Mouse (Mus musculus): ENCODE data around the gene Pbx4. TPM values are rescaled to one million over a fixed set of nuclear protein-coding genes. Genes with fewer than 3 reads are reported as not detected.

The Pbx4 gene
- polyA plus RNA-seq, 1 experiment from 2014 or later = 2.6 TPM

DNA sequence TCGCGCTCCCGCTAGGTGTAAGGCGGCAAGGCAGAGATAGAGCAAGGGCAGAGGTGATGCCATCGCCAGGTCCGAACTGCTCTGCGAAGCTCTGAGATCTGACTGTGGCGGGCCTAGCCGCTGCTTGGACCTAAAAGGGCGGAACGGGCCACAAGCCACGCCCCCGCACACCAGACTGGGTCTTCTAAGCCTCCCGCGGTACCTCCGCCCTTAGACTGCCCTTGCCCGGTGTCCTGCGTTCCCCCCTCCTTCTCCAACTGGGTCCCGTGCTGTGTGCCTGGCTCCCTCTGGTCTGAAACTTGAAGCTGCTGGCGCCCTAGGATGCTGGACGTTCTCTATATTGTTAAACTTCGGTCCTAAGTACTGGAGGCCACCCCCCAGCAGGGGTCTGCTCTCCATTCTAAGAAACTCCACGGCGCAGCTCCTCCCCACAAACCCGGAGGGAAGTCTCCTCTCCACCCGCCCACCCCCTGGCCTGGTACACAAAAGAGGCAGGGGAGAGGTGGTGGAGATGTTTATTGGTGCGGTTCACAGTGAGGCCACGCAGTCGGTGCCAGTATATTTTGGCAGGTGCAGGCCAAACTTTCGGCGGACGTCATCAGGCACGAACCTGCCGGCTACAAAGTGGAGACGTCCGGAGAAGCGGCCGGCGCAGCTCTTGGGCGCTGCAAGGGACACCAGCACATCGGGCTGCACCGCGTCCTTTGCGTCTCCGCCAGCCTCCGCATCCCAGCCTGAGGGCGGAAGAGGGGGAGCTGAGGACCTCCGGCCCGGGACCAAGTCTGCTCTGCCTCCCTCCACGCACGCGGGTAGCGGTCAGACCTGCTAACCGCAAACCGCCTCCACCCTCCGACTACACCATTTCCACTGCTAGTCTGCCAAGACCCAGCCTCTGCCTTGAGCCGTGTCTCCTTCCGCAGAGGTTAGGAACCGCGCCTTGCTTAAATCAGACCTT, 55.3 kb downstream of the Pbx4 start, which contains the start of gene Cilp2:
TSS of gene Cilp2 (minus strand) at position 399 of the 955 bp plus-strand sequence.
- Histone ChIP-seq H3K9ac (peak within 1 kb of the TSS; percentile 6; the same call in 1 of the 2 replicates), H3K4me1 (replicated peaks) (peaks cover 43% of the 10 kb centered on the region), H3K36me3 (no peaks in the 10 kb centered on the region), H3K4me3 (peak within 1 kb of the TSS; percentile 37), H3K27me3 (peaks cover 83% of the 10 kb centered on the region), H3K4me2 (peak within 1 kb of the TSS; percentile 63), H3K9me3 (replicated peaks) (no peaks in the 10 kb centered on the region), H3K27ac (no peak within 1 kb of the TSS)
- WGBS = 1% methylated on average over 59 of the region's 60 CpGs
- peak; percentile 25; the same call in 1 of the 2 replicates for ATAC-seq (replicated peaks; ENCODE audit: insufficient number of reproducible peaks, insufficient read depth, low FRiP score, low read depth)

- Histone ChIP-seq H3K4me2 (peak overlapping the region; percentile 63), H3K9ac (peak overlapping the region; percentile 6; the same call in 1 of the 2 replicates), H3K27me3 (peaks cover 75% of the 10 kb centered on the region), H3K4me3 (peak overlapping the region; percentile 37), H3K36me3 (peaks cover 7% of the 10 kb centered on the region; the same call in 1 of the 2 replicates), H3K9me3 (replicated peaks) (no peaks in the 10 kb centered on the region), H3K4me1 (replicated peaks) (peaks cover 42% of the 10 kb centered on the region), H3K27ac (no peak overlapping the region)
- no peak for ATAC-seq (replicated peaks; ENCODE audit: insufficient number of reproducible peaks, insufficient read depth, low FRiP score, low read depth)
- 7% methylated on average over 24 of the region's 24 CpGs for WGBS
These were observed 56.1 kb downstream of the Pbx4 start for GRCm38 (mm10) chr8:69888244-69888866.

DNA sequence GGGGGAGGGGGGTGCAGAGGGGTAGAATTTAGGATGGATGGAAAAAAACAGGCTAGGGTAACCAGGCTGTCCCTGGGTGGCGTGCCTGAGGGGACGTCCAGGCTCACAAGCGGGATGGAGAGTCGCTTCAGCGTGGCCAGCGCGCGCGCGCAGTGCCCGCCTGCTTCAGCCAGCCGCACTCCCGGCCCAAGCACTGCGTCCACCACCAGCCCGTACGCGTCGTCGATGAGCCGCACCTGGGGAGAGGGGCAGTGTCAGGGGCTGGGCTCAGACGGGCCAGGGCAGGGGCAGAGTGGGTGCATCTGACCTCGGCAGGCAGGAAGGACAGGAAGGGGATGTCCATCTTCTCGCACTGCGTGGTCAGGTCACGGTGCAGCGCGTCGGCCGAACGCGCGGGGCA, 56.6 kb downstream of the Pbx4 start:
- Histone ChIP-seq H3K9me3 (replicated peaks) (no peaks in the 10 kb centered on the region), H3K4me1 (replicated peaks) (peaks cover 47% of the 10 kb centered on the region), H3K4me2 (peak overlapping the region; percentile 63), H3K9ac (0 out of 2 replicates have a peak overlapping the region, but pooled peaks have one; percentile 21), H3K4me3 (peak overlapping the region; percentile 37), H3K27ac (no peak overlapping the region), H3K36me3 (peaks cover 13% of the 10 kb centered on the region), H3K27me3 (peaks cover 70% of the 10 kb centered on the region)
- 6% methylated on average over 32 of the region's 32 CpGs for WGBS
- no peak for ATAC-seq (replicated peaks; ENCODE audit: insufficient number of reproducible peaks, insufficient read depth, low FRiP score, low read depth)

DNA sequence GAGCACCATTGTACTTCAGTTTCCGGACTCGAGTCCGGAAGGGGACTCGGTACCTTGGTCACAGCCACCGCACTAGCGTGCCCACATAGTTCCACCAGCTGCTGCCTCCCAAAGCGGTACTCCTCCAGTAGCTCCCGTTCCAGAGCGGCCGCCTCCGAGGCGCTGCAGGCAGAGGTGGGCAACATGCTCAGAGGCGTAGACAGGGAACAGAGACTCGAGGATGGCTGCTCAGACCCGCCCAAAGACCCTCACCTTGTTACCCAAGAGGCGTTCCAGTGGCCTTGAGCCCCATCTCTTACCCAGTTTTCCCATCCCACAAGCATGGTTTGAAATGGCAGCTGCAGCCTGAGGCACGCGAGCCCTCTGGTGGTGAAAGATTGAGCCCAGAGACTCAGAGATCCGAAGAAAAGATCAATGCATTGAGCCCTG, 58.5 kb downstream of the Pbx4 start:
- no peak overlapping the region for H3K9ac ChIP-seq
- peaks cover 50% of the 10 kb centered on the region for H3K27me3 ChIP-seq
- H3K4me3 ChIP-seq = no peak overlapping the region
- H3K27ac ChIP-seq = no peak overlapping the region
- H3K4me1 ChIP-seq (replicated peaks) = peaks cover 63% of the 10 kb centered on the region
- H3K36me3 ChIP-seq = peaks cover 16% of the 10 kb centered on the region
- ATAC-seq (replicated peaks; ENCODE audit: insufficient number of reproducible peaks, insufficient read depth, low FRiP score, low read depth) = no peak
- WGBS = 40% methylated on average over 19 of the region's 19 CpGs
- no peaks in the 10 kb centered on the region for H3K9me3 ChIP-seq (replicated peaks)
- H3K4me2 ChIP-seq = no peak overlapping the region

DNA sequence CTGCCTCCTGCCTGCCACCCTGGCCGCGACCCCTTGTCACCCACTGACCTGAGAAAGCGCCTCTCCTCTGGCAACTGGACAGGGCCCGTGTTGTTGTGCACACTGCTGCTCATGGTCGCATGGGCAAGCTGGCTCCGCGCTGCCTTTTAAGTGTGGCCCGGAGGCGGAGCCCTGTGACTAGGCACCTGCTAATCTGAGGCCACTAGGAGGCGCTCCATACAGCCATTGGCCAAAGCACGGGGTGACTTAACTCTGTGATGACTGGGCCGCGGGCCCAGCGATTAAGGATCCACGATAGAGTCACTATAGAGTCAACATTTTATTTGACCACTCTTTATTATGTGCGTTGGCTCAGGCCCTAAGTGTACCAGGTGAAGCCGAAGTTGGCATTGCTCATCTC, 61.6 kb downstream of the Pbx4 start:
- 56% methylated on average over 17 of the region's 17 CpGs for WGBS

DNA sequence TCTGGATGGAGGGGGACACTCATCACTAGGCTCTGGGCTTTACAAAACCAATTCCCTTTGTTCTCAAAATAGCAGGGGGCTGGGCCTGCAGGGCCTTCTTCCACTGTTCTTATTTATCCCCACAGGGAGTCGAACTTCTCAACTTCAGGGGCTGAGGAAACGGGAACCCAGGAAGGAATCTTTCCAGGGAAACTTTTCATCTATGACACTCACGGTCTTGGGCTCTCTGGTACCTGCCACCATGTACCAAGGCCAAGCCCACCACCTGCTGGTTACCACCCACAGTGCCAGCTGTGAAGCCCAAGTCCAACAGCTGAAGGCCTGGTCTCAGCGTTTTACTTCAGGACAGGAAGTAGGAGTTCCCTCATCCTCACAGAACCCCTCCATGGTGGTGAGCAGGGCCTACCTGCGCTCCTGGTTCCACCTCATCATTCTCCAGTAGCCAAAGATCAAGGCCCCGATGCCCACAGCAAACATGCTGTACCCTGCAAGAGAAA, 62.6 kb downstream of the Pbx4 start:
- Histone ChIP-seq H3K4me2 (no peak overlapping the region), H3K36me3 (peaks cover 20% of the 10 kb centered on the region), H3K4me1 (replicated peaks) (peaks cover 58% of the 10 kb centered on the region), H3K4me3 (no peak overlapping the region), H3K27ac (no peak overlapping the region), H3K9ac (0 out of 2 replicates have a peak overlapping the region, but pooled peaks have one; percentile 5), H3K9me3 (replicated peaks) (no peaks in the 10 kb centered on the region), H3K27me3 (peaks cover 10% of the 10 kb centered on the region)
- WGBS = 62% methylated on average over 6 of the region's 6 CpGs
- no peak for ATAC-seq (replicated peaks; ENCODE audit: insufficient number of reproducible peaks, insufficient read depth, low FRiP score, low read depth)

More for the DNA sequence above, 61.6 kb downstream of the Pbx4 start:
- ATAC-seq (replicated peaks; ENCODE audit: insufficient number of reproducible peaks, insufficient read depth, low FRiP score, low read depth) = no peak
- Histone ChIP-seq H3K27me3 (peaks cover 20% of the 10 kb centered on the region), H3K4me2 (no peak overlapping the region), H3K4me3 (no peak overlapping the region), H3K36me3 (peaks cover 16% of the 10 kb centered on the region), H3K9ac (no peak overlapping the region), H3K9me3 (replicated peaks) (no peaks in the 10 kb centered on the region), H3K4me1 (replicated peaks) (peaks cover 63% of the 10 kb centered on the region), H3K27ac (no peak overlapping the region)

GRCm38 (mm10) chr8:69895772-69896451, 63.6 kb downstream of the Pbx4 start:
- H3K4me1 ChIP-seq (replicated peaks) = peaks cover 66% of the 10 kb centered on the region
- WGBS = 59% methylated on average over 4 of the region's 4 CpGs
- H3K9me3 ChIP-seq (replicated peaks) = no peaks in the 10 kb centered on the region
- H3K27ac ChIP-seq = no peak overlapping the region
- 0 out of 2 replicates have a peak overlapping the region, but pooled peaks have one; percentile 32 for H3K9ac ChIP-seq
- no peaks in the 10 kb centered on the region for H3K27me3 ChIP-seq
- peaks cover 20% of the 10 kb centered on the region for H3K36me3 ChIP-seq
- no peak overlapping the region for H3K4me3 ChIP-seq
- no peak overlapping the region for H3K4me2 ChIP-seq
- 0 out of 2 replicates have a peak, but pooled peaks have one; percentile 20 for ATAC-seq (replicated peaks; ENCODE audit: insufficient number of reproducible peaks, insufficient read depth, low FRiP score, low read depth)

GRCm38 (mm10) chr8:69897857-69898256, 65.6 kb downstream of the Pbx4 start:
- WGBS = 83% methylated on average over 6 of the region's 6 CpGs
- ATAC-seq (replicated peaks; ENCODE audit: insufficient number of reproducible peaks, insufficient read depth, low FRiP score, low read depth) = no peak
- no peaks in the 10 kb centered on the region for H3K9me3 ChIP-seq (replicated peaks)
- H3K9ac ChIP-seq = no peak overlapping the region
- H3K27me3 ChIP-seq = no peaks in the 10 kb centered on the region
- no peak overlapping the region for H3K4me3 ChIP-seq
- no peak overlapping the region for H3K4me2 ChIP-seq
- peaks cover 17% of the 10 kb centered on the region for H3K36me3 ChIP-seq
- H3K27ac ChIP-seq = no peak overlapping the region
- peaks cover 78% of the 10 kb centered on the region for H3K4me1 ChIP-seq (replicated peaks)

GRCm38 (mm10) chr8:69899876-69900275, 67.6 kb downstream of the Pbx4 start:
- H3K4me2 ChIP-seq = peak overlapping the region; percentile 90
- H3K9me3 ChIP-seq (replicated peaks) = no peaks in the 10 kb centered on the region
- H3K9ac ChIP-seq = no peak overlapping the region
- no peak overlapping the region for H3K27ac ChIP-seq
- H3K4me1 ChIP-seq (replicated peaks) = peaks cover 76% of the 10 kb centered on the region
- 0 out of 2 replicates have a peak overlapping the region, but pooled peaks have one; percentile 79 for H3K4me3 ChIP-seq
- ATAC-seq (replicated peaks; ENCODE audit: insufficient number of reproducible peaks, insufficient read depth, low FRiP score, low read depth) = no peak
- peaks cover 3% of the 10 kb centered on the region for H3K36me3 ChIP-seq
- 86% methylated on average over 2 of the region's 2 CpGs for WGBS
- H3K27me3 ChIP-seq = no peaks in the 10 kb centered on the region

DNA sequence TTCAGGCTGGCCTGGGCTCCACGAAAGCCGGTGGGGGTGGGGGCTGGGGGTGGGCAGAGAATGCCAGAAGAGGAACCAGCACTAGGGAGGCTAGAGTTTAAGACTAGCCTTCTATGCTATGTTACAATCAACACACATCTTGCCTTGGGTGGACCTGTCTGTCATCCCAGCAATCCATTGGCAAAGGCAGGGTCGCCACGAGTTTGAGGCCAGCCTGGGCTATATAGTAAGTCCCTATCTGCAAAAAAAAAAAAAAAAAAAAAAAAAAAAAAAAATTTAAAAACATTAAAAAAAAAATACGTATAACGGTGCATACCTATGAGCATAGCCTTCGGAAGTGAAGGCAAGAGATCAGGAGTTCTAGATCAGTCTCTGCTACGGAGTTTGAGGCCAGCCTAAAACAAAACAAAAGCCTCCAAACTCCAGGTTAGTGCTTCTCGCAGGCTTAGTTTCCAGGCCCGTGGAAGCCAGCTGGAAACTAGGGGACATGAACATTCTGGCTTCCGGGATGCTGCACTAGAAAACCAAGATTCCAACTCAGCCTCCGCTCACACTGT, 68.7 kb downstream of the Pbx4 start:
- Histone ChIP-seq H3K4me1 (replicated peaks) (peaks cover 66% of the 10 kb centered on the region), H3K4me2 (peak overlapping the region; percentile 90), H3K36me3 (peaks cover 3% of the 10 kb centered on the region), H3K27ac (peak overlapping the region; percentile 93), H3K9me3 (replicated peaks) (no peaks in the 10 kb centered on the region), H3K4me3 (peak overlapping the region; percentile 79), H3K27me3 (no peaks in the 10 kb centered on the region), H3K9ac (peak overlapping the region; percentile 71)
- 12% methylated on average over 12 of the region's 12 CpGs for WGBS
- no peak; the same call in 1 of the 2 replicates for ATAC-seq (replicated peaks; ENCODE audit: insufficient number of reproducible peaks, insufficient read depth, low FRiP score, low read depth)
